8 mouse cellular contexts compared by ENCODE assay signal in the genomic region with DNA sequence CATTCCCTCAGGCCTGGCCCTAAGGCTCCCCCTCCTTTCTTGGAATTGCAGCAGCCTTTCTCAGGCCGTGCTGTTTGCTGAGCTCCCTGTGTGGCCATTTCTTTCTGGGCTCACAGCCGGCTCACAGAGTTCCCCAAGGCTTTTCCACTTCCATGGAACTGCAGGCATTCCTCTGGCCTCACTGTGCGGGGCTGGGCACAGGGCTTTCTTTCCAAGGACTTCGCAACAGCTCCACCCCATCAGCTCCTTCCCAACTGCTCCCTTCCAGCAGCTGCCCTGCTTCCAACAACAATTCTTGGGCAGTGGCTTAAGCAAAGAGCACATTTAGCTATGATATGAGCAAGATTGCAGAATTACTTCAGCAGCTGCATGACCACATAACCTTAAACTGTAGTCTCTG.
A peak's percentile ranks its signal among the peaks of the same experiment; 100 is the strongest.
DNase-seq lines count a peak whose midpoint lies in the region; ATAC-seq lines count a peak whose summit lies in the region.

No protein-coding gene starts in this region.

- H3K27me3 ChIP-seq in hindbrain, embryonic 16.5 days (replicated peaks; ENCODE audit: control insufficient read depth, insufficient read depth, low read length) = no peaks in the 10 kb centered on the region
- no peaks in the 10 kb centered on the region for H3K27me3 ChIP-seq in hindbrain, embryonic 12.5 days

- H3K9me3 ChIP-seq in hindbrain, embryonic 16.5 days (ENCODE audit: control insufficient read depth, low read length) = no peaks in the 10 kb centered on the region
- H3K9me3 ChIP-seq in hindbrain, embryonic 12.5 days (replicated peaks) = no peaks in the 10 kb centered on the region

- no peak overlapping the region for H3K9ac ChIP-seq in hindbrain, embryonic 16.5 days (ENCODE audit: low read depth, low read length)
- H3K9ac ChIP-seq in hindbrain, embryonic 12.5 days = no peak overlapping the region

- peak; percentile 11 for DNase-seq in adrenal gland, postnatal 25 days
- DNase-seq in gastrocnemius, postnatal 4 days (ENCODE audit: low spot score in 2 of 2) = peak; percentile 51 to 75
- DNase-seq in lung, postnatal 25 days (ENCODE audit: low spot score) = peak; percentile 15
- no peak for DNase-seq in cerebellum, adult 11-12 months
- DNase-seq in thymus, adult 18-20 months = no peak

- no peak overlapping the region for H3K4me3 ChIP-seq in hindbrain, embryonic 16.5 days (ENCODE audit: low read length)
- H3K4me3 ChIP-seq in hindbrain, embryonic 12.5 days = no peak overlapping the region

- ATAC-seq in hindbrain, embryonic 16.5 days = 0 out of 2 replicates have a peak, but pooled peaks have one; percentile 40
- no peak for ATAC-seq in hindbrain, embryonic 12.5 days (ENCODE audit: low FRiP score)
- no peak for ATAC-seq in activated CD4-positive, CD25-positive, alpha-beta regulatory T cell, adult 4 months

- 29% methylated on average over 4 of the region's 4 CpGs for WGBS in hindbrain, embryonic 16.5 days
- WGBS in hindbrain, embryonic 12.5 days = 30% methylated on average over 4 of the region's 4 CpGs

- no peaks in the 10 kb centered on the region for H3K36me3 ChIP-seq in hindbrain, embryonic 16.5 days (ENCODE audit: control insufficient read depth, insufficient read depth, low read length)
- no peaks in the 10 kb centered on the region for H3K36me3 ChIP-seq in hindbrain, embryonic 12.5 days

- H3K4me1 ChIP-seq in hindbrain, embryonic 16.5 days (ENCODE audit: control insufficient read depth, insufficient read depth, low read depth, low read length) = no peaks in the 10 kb centered on the region
- H3K4me1 ChIP-seq in hindbrain, embryonic 12.5 days = no peaks in the 10 kb centered on the region

- no peak overlapping the region for H3K4me2 ChIP-seq in hindbrain, embryonic 16.5 days (ENCODE audit: low read length)
- no peak overlapping the region for H3K4me2 ChIP-seq in hindbrain, embryonic 12.5 days (replicated peaks)

- no peak overlapping the region for H3K27ac ChIP-seq in hindbrain, embryonic 16.5 days (ENCODE audit: low read depth, low read length)
- no peak overlapping the region for H3K27ac ChIP-seq in hindbrain, embryonic 12.5 days

Comparison
In these comparisons a context has a peak if more than half of its experiments do, and no peak if none do; other contexts are left out.
1. DNase-seq: peak in adrenal gland, postnatal 25 days (single experiment), gastrocnemius, postnatal 4 days (2 of 2) and lung, postnatal 25 days (single experiment); none in cerebellum, adult 11-12 months (single experiment) and thymus, adult 18-20 months (0 of 2).